21 mouse cellular contexts compared by ENCODE assay signal in the genomic region with DNA sequence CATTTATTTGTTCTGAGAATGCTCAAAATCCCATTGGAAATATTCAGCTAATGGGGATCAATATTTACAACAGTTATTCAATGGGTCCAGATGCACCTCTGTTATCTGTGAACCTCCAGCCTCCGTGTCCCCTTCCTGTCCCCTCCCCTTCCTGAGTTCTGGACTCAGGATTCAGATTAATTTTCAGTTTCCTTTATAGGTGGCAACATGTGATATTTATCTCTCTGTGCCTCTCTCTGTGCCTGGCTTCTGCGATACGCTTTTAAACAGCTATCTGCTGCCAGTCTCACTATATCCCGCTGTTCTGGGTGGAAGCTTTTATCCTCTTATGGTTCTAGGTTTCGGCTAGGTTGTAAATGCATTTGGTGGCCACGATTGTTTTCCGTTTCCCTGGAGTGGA. TPM values are rescaled to one million over a fixed set of nuclear protein-coding genes. Genes with fewer than 3 reads are reported as not detected.
A peak's percentile ranks its signal among the peaks of the same experiment; 100 is the strongest.
DNase-seq lines count a peak whose midpoint lies in the region; ATAC-seq lines count a peak whose summit lies in the region.
"Had no signal": no experiment of that assay in that cellular context is flagged by ENCODE, and none has a peak within 500 bp of the region (broad histone marks: within the 10 kb centered on the region; RNA-seq: fewer than 3 reads in every experiment).

No protein-coding gene starts in this region.

- H3K36me3 ChIP-seq in lung, embryonic 16.5 days (ENCODE audit: control insufficient read depth, insufficient read depth, low read length) = no peaks in the 10 kb centered on the region
- H3K36me3 ChIP-seq in liver, embryonic 11.5 days (ENCODE audit: control insufficient read depth, insufficient read depth, low read length) = no peaks in the 10 kb centered on the region
- H3K36me3 ChIP-seq: embryonic facial prominence, embryonic 12.5 days; forebrain, embryonic 15.5 days; heart, embryonic 12.5 days; hindbrain, embryonic 15.5 days; intestine, embryonic 15.5 days had no signal

- no peaks in the 10 kb centered on the region for H3K4me1 ChIP-seq in lung, embryonic 16.5 days (replicated peaks; ENCODE audit: control insufficient read depth, insufficient read depth, low read length)
- H3K4me1 ChIP-seq in liver, embryonic 11.5 days (replicated peaks; ENCODE audit: control insufficient read depth, insufficient read depth, low read length) = peaks cover 2% of the 10 kb centered on the region; the same call in 1 of the 2 replicates
- H3K4me1 ChIP-seq: embryonic facial prominence, embryonic 12.5 days; forebrain, embryonic 15.5 days; heart, embryonic 12.5 days; hindbrain, embryonic 15.5 days; intestine, embryonic 15.5 days had no signal

- H3K27me3 ChIP-seq in lung, embryonic 16.5 days (ENCODE audit: control insufficient read depth, insufficient read depth, low read depth, low read length) = no peaks in the 10 kb centered on the region
- no peaks in the 10 kb centered on the region for H3K27me3 ChIP-seq in liver, embryonic 11.5 days (replicated peaks; ENCODE audit: control insufficient read depth, insufficient read depth, low read length)
- H3K27me3 ChIP-seq: embryonic facial prominence, embryonic 12.5 days; forebrain, embryonic 15.5 days; heart, embryonic 12.5 days; hindbrain, embryonic 15.5 days; intestine, embryonic 15.5 days; Patski had no signal

- no peak overlapping the region for H3K4me2 ChIP-seq in lung, embryonic 16.5 days (ENCODE audit: low read depth, low read length)
- peak overlapping the region; percentile 44 for H3K4me2 ChIP-seq in liver, embryonic 11.5 days
- H3K4me2 ChIP-seq: embryonic facial prominence, embryonic 12.5 days; forebrain, embryonic 15.5 days; heart, embryonic 12.5 days; hindbrain, embryonic 15.5 days; intestine, embryonic 15.5 days; lung, embryonic 14.5 days had no signal

- H3K27ac ChIP-seq in lung, embryonic 16.5 days (ENCODE audit: low read length) = no peak overlapping the region
- no peak overlapping the region for H3K27ac ChIP-seq in liver, embryonic 11.5 days (ENCODE audit: low read depth, low read length)
- H3K27ac ChIP-seq: embryonic facial prominence, embryonic 12.5 days; forebrain, embryonic 15.5 days; hindbrain, embryonic 15.5 days; intestine, embryonic 15.5 days; layer of hippocampus, adult 2 months had no signal

- H3K4me3 ChIP-seq in lung, embryonic 16.5 days (ENCODE audit: low read length) = no peak overlapping the region
- H3K4me3 ChIP-seq in liver, embryonic 11.5 days (ENCODE audit: low read depth, low read length) = no peak overlapping the region
- H3K4me3 ChIP-seq: embryonic facial prominence, embryonic 12.5 days; erythroblast, embryonic 14.5 days; forebrain, embryonic 15.5 days; heart, embryonic 12.5 days; hindbrain, embryonic 15.5 days; intestine, embryonic 15.5 days; layer of hippocampus, adult 2 months had no signal

- 79% methylated on average over 7 of the region's 7 CpGs for WGBS in lung, embryonic 16.5 days
- WGBS in liver, embryonic 11.5 days = 50% methylated on average over 7 of the region's 7 CpGs

- DNase-seq in lung, postnatal 4 days = no peak
- DNase-seq in c-Kit-positive CD71-positive TER-119-negative erythroid progenitor cells, embryonic 14.5 days (ENCODE audit: low read depth) = peak; percentile 17
- DNase-seq in liver, embryonic 11.5 days (ENCODE audit: low spot score) = no peak
- DNase-seq in left cerebral cortex, postnatal 25 days (ENCODE audit: low spot score in 2 of 2) = no peak
- no peak for DNase-seq in heart, postnatal 36 days
- DNase-seq: adrenal gland, adult 8-10 months; cerebellum, adult 9-11 months; kidney, postnatal 10 days; left cerebral cortex, postnatal 4 days; lung, embryonic 14.5 days; thymus, adult 2 months had no signal

- H3K9ac ChIP-seq in lung, embryonic 16.5 days (ENCODE audit: low read length) = no peak overlapping the region
- H3K9ac ChIP-seq in liver, embryonic 11.5 days (ENCODE audit: low read depth, low read length) = no peak overlapping the region
- H3K9ac ChIP-seq: embryonic facial prominence, embryonic 12.5 days; forebrain, embryonic 15.5 days; heart, embryonic 12.5 days; hindbrain, embryonic 15.5 days; intestine, embryonic 15.5 days; lung, embryonic 14.5 days had no signal

- ATAC-seq in lung, embryonic 16.5 days (ENCODE audit: low read depth) = 0 out of 2 replicates have a peak, but pooled peaks have one; percentile 26
- ATAC-seq in liver, embryonic 11.5 days (replicated peaks; ENCODE audit: low FRiP score) = peak; percentile 81
- peak; percentile 92 for ATAC-seq in megakaryocyte progenitor cell, adult 5-6 weeks (replicated peaks; ENCODE audit: poor library complexity)
- ATAC-seq: forebrain, embryonic 15.5 days; intestine, embryonic 15.5 days; Patski had no signal

- no peaks in the 10 kb centered on the region for H3K9me3 ChIP-seq in lung, embryonic 16.5 days (ENCODE audit: control insufficient read depth, low read length)
- H3K9me3 ChIP-seq in liver, embryonic 11.5 days (ENCODE audit: control insufficient read depth, low read length) = no peaks in the 10 kb centered on the region
- H3K9me3 ChIP-seq: embryonic facial prominence, embryonic 12.5 days; forebrain, embryonic 15.5 days; heart, embryonic 12.5 days; hindbrain, embryonic 15.5 days; intestine, embryonic 15.5 days had no signal

- intact Hi-C loops in left cerebral cortex, postnatal 25 days (cut with DNase I) = no loop called here
- intact Hi-C loops in heart, postnatal 36 days (cut with DNase I) = no loop called here

RNA-seq across cellular contexts. Expression of gene Dip2c, which starts 38.8 kb away (rescaled TPM):
- 4.3 and 4.6 TPM in 2 replicates for polyA plus RNA-seq in lung, embryonic 16.5 days (2015; fragmentation: Nextera tagmentation; extraction: Ambion mirVana)
- polyA plus RNA-seq in liver, embryonic 11.5 days (2014; fragmentation: Nextera tagmentation; extraction: Ambion mirVana) = 2.2 and 2.5 TPM in 2 replicates
- 1.6 and 1.7 TPM in 2 replicates for total RNA-seq in megakaryocyte progenitor cell, adult 5-6 weeks (2015)
- 1.8 and 2.1 TPM in 2 replicates for total RNA-seq in megakaryocyte progenitor cell, adult 5-6 weeks (2017)
- total RNA-seq in left cerebral cortex, postnatal 25 days (2021) = 10 to 100 TPM; 73.4 to 74.0 TPM
- 10 to 100 TPM; 39.2 to 40.7 TPM for total RNA-seq in heart, postnatal 36 days (2021)

Comparison
In these comparisons a context has a peak if more than half of its experiments do, and no peak if none do; other contexts are left out.
1. ATAC-seq: peak in every context shown above with its lines; median percentile 92 in megakaryocyte progenitor cell, adult 5-6 weeks; 81 in liver, embryonic 11.5 days; 26 in lung, embryonic 16.5 days.
2. RNA of gene Dip2c, which starts 38.8 kb away (total RNA-seq): 73.4 to 74.0 TPM in left cerebral cortex, postnatal 25 days and 39.2 to 40.7 TPM in heart, postnatal 36 days; 1.6 to 2.1 TPM in megakaryocyte progenitor cell, adult 5-6 weeks; every median in the first group is over 10 times any median in the second.